Mouse (Mus musculus): ENCODE data around the gene Olfr1496.
A peak's percentile ranks its signal among the peaks of the same experiment; 100 is the strongest.
"Not testable (repeated sequence)": the region's sequence is repeated elsewhere in the genome, so short reads cannot be mapped to it uniquely, and the experiment has no call there.

Gene Olfr1496

DNA sequence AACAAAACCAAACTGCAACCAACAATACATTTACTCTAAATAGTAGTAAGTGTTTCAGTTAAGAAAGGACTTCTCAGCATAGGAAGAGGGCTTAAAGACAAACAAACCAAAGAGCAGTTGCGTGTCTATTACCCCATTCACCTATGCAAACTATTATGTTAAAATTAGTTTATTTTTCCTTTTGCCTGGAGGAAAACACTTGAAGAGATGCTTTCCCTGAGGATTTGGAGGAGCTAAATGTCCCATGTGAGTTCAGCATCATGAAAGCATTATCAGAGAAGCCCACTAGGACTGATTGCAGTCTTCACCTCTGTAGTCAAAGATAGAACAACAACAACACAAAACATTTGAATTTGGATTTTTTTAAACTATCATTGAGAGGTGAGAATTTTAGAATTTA, at the start of gene Olfr1496:
Gene Olfr1496, plus strand, starts transcription at position 301 of the 400 bp plus-strand sequence.
- DNase-seq (ENCODE audit: low read depth, low spot score), result no peak

DNA sequence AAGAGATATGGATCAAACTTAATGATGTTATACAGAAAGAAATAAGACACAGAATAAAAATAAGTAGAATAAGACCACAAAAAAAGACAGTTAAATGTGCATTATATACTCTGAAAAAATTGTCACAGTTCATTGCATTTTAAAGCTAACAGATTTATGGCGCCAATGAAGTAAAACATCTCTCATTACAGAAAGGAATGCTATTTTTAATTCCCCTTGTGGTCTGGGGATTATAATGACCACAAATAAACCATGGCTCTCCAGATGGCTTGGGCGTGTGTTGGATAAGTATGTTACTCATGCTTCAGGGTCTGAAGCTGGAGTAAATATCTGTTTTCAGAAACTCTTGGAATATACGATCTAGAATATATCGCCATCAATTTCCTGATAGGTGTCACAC, 38.2 kb upstream of the Olfr1496 start, which contains the start of gene Olfr1494:
Gene Olfr1494, plus strand, starts transcription at position 301 of the 400 bp plus-strand sequence.
- DNase-seq (ENCODE audit: low read depth, low spot score), result no peak

DNA sequence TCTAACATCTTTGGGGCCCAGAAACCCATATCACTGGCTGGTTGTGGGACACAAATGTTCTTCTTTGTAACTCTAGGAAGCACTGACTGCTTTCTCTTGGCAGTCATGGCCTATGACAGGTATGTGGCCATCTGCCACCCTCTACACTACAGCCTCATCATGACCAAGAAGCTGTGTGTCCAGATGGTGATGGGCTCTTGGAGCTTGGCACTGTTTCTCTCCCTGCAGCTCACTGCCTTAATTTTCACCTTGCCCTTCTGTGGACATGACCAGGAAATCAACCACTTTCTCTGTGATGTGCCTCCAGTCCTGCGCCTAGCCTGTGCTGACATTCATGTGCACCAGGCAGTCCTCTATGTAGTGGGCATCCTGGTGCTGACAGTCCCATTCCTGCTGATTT, 28.3 kb upstream of the Olfr1496 start:
- no peak for DNase-seq (ENCODE audit: low read depth, low spot score)

DNA sequence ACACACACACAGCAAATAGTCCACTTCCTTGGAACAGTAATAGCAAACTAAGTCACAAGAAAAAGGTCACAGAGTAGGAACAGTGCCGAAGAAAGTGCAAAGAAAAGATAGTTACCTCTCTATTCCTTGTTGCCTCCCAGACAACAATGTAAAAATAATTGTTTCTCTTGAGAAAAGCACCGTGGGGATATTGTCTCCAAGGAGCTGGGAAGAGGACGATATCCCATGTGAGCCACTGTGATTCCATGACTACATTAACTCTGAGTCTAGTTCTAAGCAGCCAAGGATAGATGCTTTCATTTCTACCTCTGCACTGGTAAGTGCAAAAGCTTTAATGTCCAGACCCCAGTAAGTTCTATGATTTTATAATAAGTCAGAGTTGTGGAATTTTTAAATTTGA, 13.4 kb upstream of the Olfr1496 start, which contains the start of gene Olfr1495:
Gene Olfr1495, plus strand, starts transcription at position 301 of the 400 bp plus-strand sequence.
- no peak for DNase-seq (ENCODE audit: low read depth, low spot score)

DNA sequence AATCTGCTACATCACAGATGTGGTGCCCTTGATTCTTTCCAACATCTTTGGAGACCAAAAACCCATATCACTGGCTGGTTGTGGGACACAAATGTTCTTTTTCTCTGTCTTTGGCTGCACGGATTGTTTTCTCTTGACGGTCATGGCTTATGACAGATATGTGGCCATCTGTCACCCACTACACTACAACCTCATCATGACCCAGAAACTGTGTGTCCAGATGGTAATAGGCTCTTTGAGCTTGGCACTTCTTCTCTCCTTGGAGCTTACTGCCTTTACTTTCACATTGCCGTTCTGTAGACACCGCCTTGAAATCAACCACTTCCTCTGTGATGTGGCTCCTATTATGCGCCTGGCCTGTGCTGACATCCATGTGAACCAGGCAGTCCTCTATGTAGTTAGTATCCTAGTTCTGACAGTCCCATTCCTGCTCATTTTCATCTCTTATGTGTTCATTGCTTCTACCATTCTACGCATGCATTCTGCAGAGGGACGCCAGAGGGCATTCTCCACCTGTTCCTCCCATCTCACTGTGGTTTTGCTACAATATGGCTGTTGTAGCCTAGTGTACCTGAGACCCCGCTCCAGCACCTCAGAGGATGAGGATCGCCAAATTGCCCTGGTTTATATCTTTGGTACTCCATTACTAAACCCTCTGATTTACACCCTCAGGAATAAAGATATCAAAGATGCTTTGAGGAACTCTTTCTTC, 9.0 kb upstream of the Olfr1496 start:
- DNase-seq (ENCODE audit: low read depth, low spot score), result no peak

DNA sequence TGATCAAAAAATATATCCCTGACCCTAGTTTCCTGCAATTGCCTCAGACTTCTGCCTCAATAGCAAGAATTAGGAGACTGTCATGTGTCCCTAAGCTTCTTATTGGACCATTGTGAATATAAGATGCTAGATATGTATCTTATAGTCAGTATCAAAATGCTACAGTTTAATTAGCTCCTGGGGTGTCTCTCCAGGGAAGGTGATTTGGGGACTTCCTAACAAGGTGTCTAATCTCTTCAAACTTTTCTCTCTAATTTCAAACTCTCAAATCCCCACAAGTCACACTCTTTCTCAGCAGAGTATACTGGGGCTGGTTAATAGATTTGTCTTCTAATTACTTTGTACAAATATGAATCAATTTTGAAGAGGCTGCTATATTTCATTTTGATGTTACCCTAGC, 20.4 kb downstream of the Olfr1496 start, which contains the start of gene Olfr1497:
Gene Olfr1497, minus strand, starts transcription at position 101 of the 400 bp plus-strand sequence.
- DNase-seq (ENCODE audit: low read depth, low spot score), result no peak

DNA sequence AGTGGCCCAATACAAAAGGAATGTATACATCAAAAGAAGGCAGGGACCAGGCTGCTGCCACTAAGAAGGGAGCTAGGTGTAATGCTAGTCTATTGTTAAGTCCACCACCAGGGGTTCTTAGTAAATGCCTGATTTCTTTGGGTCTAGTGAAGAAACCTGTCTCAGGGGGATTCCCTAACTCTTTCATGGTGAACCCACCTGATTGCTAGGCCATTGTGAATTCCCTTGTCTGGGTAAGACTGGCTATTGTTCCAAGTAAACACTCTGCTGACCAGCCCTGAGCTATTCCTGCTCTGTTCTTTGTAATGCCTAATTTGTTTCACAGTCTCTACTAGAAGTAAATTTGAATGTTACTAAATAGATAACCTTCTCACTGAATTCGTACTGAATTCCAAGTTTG, 27.8 kb downstream of the Olfr1496 start:
- not testable (repeated sequence) for DNase-seq (ENCODE audit: low read depth, low spot score)

DNA sequence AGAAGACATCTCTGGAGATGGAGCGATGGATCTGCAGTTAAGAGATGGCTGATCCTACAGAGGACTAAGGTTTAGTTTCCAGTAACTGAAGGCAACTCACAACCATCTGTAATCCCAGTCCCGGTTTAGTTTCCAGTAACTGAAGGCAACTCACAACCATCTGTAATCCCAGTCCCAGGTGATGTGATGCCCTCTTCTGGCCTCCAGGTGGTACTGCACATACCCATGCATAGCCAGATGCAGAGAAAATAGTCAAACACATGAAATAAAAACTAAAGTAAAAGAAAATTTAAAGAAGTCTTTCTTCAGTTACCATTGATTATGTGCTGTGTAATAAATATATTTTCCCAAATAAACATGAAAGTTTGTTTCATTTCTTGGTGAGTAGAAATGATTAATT, 35.1 kb downstream of the Olfr1496 start:
- DNase-seq (ENCODE audit: low read depth, low spot score), result no peak

DNA sequence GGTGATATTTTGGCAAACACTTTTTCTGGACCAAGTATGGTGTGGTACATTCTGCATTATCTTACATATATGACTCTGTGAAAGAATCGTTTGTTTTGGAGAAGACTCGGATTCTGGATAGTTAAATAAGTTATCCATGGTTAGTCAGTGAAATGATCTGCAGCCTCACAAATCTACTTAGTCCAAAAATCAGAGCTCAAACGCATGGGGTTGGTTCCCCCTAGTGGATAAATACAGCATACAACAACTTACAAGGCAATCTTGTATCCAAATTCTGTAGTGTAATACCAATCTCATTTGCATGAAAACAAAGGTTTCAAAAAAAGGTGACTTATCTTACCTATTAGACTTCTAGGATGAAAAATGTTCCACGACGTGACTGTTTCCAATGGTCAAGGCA, 41.1 kb downstream of the Olfr1496 start:
- DNase-seq (ENCODE audit: low read depth, low spot score), result peak; percentile 2

DNA sequence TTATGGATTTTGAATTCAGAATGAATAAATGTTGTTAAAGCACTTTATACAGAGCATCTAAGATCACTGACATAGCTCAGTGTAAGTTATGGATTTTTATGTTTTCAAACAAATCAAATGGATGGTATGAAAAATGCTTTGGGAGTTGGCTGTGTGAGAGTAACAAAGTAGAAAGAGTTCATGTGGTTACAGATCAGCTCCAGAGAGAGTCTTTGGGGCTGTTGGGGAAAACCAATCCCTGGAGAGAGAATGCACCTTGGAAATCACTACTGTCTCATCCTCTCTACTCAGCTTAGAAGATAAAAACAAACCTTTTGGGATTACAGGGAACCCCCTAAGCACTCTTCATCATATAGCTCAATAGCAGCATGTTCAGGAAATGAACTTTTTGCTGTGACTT, 41.7 kb downstream of the Olfr1496 start, which contains the start of gene Olfr1499:
Gene Olfr1499, minus strand, starts transcription at position 101 of the 400 bp plus-strand sequence.
- no peak for DNase-seq (ENCODE audit: low read depth, low spot score)

DNA sequence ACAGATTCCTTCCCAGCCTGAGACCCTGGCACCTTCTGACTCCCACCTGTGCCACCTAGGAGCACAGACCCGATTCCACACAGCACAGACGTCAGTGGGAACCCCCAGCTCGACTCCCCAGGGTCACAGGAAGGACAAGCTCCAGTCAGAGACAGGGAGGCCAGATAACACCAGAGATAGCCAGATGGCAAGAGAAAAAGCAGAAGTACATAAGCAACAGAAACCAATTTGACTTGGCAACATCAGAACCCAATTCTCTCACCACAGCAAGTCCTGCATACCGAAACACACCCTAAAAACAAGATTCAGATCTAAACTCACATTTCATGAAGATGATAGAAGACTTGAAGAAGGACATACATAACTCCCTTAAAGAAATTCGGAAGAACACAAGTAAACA, 43.2 kb downstream of the Olfr1496 start:
- DNase-seq (ENCODE audit: low read depth, low spot score), result no peak

DNA sequence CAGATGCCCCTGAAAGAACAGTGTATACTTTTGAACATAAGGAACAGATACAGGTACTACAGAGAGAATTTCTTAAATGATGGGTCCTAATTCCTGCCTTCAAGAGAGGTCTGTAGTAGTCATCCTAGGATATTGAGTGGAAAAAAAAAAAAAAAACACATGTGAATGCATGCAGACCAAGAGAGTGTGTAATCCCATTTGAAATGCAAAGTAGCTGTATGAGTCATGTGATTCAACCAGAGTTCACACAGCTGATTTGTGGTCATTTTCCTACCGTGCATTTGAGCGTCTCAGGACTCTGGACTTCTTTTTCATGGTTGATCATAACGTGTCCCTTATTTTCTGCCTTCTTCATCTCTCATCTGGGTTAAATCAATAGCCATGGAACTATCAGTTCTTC, 50.8 kb downstream of the Olfr1496 start:
- DNase-seq (ENCODE audit: low read depth, low spot score), result no peak

DNA sequence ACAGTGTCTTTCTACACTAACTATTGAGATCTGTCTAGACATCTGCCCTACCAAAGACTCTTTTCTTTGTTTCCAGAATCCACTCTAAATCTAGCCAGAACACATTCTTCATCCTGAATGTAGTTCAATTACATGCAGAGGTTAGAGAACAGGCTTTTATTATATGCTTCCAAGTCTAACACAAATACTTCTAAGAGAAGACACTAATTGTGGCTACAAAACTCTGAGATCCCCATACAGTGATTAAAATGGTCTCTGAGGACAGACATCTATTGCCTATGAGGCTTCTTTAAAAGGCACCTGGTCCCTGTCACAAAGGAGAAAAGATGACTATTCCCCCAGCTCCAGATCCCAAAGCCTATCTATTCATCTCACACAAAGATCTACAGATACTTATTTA, 52.7 kb downstream of the Olfr1496 start, which contains the start of gene Olfr1500:
Gene Olfr1500, minus strand, starts transcription at position 101 of the 400 bp plus-strand sequence.
- DNase-seq (ENCODE audit: low read depth, low spot score), result no peak

All from embryo, embryonic 11.5 days (tissue).